Mouse (Mus musculus): Measurements from ENCODE around the gene Gtpbp1. TPM values are rescaled to one million over a fixed set of nuclear protein-coding genes. Genes with fewer than 3 reads are reported as not detected.
"Not testable (repeated sequence)": the region's sequence is repeated elsewhere in the genome, so short reads cannot be mapped to it uniquely, and the experiment has no call there.

The Gtpbp1 gene
- polyA plus RNA-seq, 1 experiment from 2014 or later: 38.7 TPM

- H3K36me3 ChIP-seq (ENCODE audit: control insufficient read depth, insufficient read depth, low read length): no peaks in the 10 kb centered on the region; the same call in 1 of the 2 replicates
- peak within 1 kb of the TSS; percentile 80 for H3K9ac ChIP-seq (ENCODE audit: low read length)
- no peaks in the 10 kb centered on the region for H3K9me3 ChIP-seq (ENCODE audit: control insufficient read depth, low read length)
- H3K27ac ChIP-seq (replicated peaks; ENCODE audit: low read depth, low read length): peak within 1 kb of the TSS; percentile 89
- under 1% methylated on average over 55 of the region's 55 CpGs for WGBS
- ATAC-seq (ENCODE audit: insufficient number of reproducible peaks, low FRiP score, low TSS enrichment, low read depth) (peak; percentile 83), DNase-seq (ENCODE audit: low spot score) (peak; percentile 98)
- peak within 1 kb of the TSS; percentile 82 for H3K4me3 ChIP-seq (ENCODE audit: low read depth, low read length)
- peak within 1 kb of the TSS; percentile 92 for H3K4me2 ChIP-seq (ENCODE audit: low read depth, severe bottlenecking)
- no peaks in the 10 kb centered on the region for H3K27me3 ChIP-seq (ENCODE audit: control insufficient read depth, insufficient read depth, low read length)
- H3K4me1 ChIP-seq (ENCODE audit: control insufficient read depth, insufficient read depth, low read length): 0 out of 2 replicates have a peak, but pooled peaks cover 5% of the 10 kb centered on the region
These were observed 31.9 kb upstream of the Gtpbp1 start, which contains the start of the genes Fam227a and Cby1 for GRCm38 (mm10) chr15:79658531-79659375. Gene Fam227a (minus strand): TSS chr15:79658956. Gene Cby1 (plus strand): TSS chr15:79659199.

GRCm38 (mm10) chr15:79661852-79662251 is 28.8 kb upstream of the Gtpbp1 start:
- Histone ChIP-seq H3K27me3 (ENCODE audit: control insufficient read depth, insufficient read depth, low read length) (no peaks in the 10 kb centered on the region), H3K9me3 (ENCODE audit: control insufficient read depth, low read length) (no peaks in the 10 kb centered on the region), H3K9ac (ENCODE audit: low read length) (no peak overlapping the region), H3K27ac (replicated peaks; ENCODE audit: low read depth, low read length) (no peak overlapping the region), H3K36me3 (ENCODE audit: control insufficient read depth, insufficient read depth, low read length) (peaks cover 3% of the 10 kb centered on the region), H3K4me1 (ENCODE audit: control insufficient read depth, insufficient read depth, low read length) (0 out of 2 replicates have a peak, but pooled peaks cover 5% of the 10 kb centered on the region), H3K4me2 (ENCODE audit: low read depth, severe bottlenecking) (no peak overlapping the region), H3K4me3 (ENCODE audit: low read depth, low read length) (no peak overlapping the region)
- DNase-seq (ENCODE audit: low spot score) (peak; percentile 62), ATAC-seq (ENCODE audit: insufficient number of reproducible peaks, low FRiP score, low TSS enrichment, low read depth) (no peak)
- 69% methylated on average over 4 of the region's 4 CpGs for WGBS

- Histone ChIP-seq H3K4me3 (ENCODE audit: low read depth, low read length) (no peak overlapping the region), H3K27ac (replicated peaks; ENCODE audit: low read depth, low read length) (no peak overlapping the region), H3K27me3 (ENCODE audit: control insufficient read depth, insufficient read depth, low read length) (no peaks in the 10 kb centered on the region), H3K9ac (ENCODE audit: low read length) (no peak overlapping the region), H3K4me2 (ENCODE audit: low read depth, severe bottlenecking) (no peak overlapping the region), H3K4me1 (ENCODE audit: control insufficient read depth, insufficient read depth, low read length) (0 out of 2 replicates have a peak, but pooled peaks cover 2% of the 10 kb centered on the region), H3K36me3 (ENCODE audit: control insufficient read depth, insufficient read depth, low read length) (peaks cover 3% of the 10 kb centered on the region), H3K9me3 (ENCODE audit: control insufficient read depth, low read length) (no peaks in the 10 kb centered on the region)
- 92% methylated on average over 8 of the region's 8 CpGs for WGBS
- ATAC-seq (ENCODE audit: insufficient number of reproducible peaks, low FRiP score, low TSS enrichment, low read depth): no peak
- no peak for DNase-seq (ENCODE audit: low spot score)
These were observed 26.0 kb upstream of the Gtpbp1 start for GRCm38 (mm10) chr15:79664666-79665065.

- Histone ChIP-seq H3K36me3 (ENCODE audit: control insufficient read depth, insufficient read depth, low read length) (peaks cover 7% of the 10 kb centered on the region), H3K9ac (ENCODE audit: low read length) (no peak overlapping the region), H3K27ac (replicated peaks; ENCODE audit: low read depth, low read length) (no peak overlapping the region), H3K4me1 (ENCODE audit: control insufficient read depth, insufficient read depth, low read length) (no peaks in the 10 kb centered on the region), H3K4me2 (ENCODE audit: low read depth, severe bottlenecking) (no peak overlapping the region), H3K27me3 (ENCODE audit: control insufficient read depth, insufficient read depth, low read length) (no peaks in the 10 kb centered on the region), H3K4me3 (ENCODE audit: low read depth, low read length) (no peak overlapping the region), H3K9me3 (ENCODE audit: control insufficient read depth, low read length) (no peaks in the 10 kb centered on the region)
- no peak for ATAC-seq (ENCODE audit: insufficient number of reproducible peaks, low FRiP score, low TSS enrichment, low read depth)
- 71% methylated on average over 10 of the region's 10 CpGs for WGBS
- no peak for DNase-seq (ENCODE audit: low spot score)
These were observed 21.4 kb upstream of the Gtpbp1 start for GRCm38 (mm10) chr15:79669195-79669594.

GRCm38 (mm10) chr15:79670249-79670971 is 20.2 kb upstream of the Gtpbp1 start, which contains the start of gene Tomm22:
Gene Tomm22 (plus strand): TSS chr15:79670861.
- no peaks in the 10 kb centered on the region for H3K9me3 ChIP-seq (ENCODE audit: control insufficient read depth, low read length)
- H3K4me1 ChIP-seq (ENCODE audit: control insufficient read depth, insufficient read depth, low read length): no peaks in the 10 kb centered on the region
- peak within 1 kb of the TSS; percentile 85 for H3K9ac ChIP-seq (ENCODE audit: low read length)
- 19% methylated on average over 32 of the region's 33 CpGs for WGBS
- peak within 1 kb of the TSS; percentile 61 for H3K4me2 ChIP-seq (ENCODE audit: low read depth, severe bottlenecking)
- H3K4me3 ChIP-seq (ENCODE audit: low read depth, low read length): peak within 1 kb of the TSS; percentile 95
- H3K27ac ChIP-seq (replicated peaks; ENCODE audit: low read depth, low read length): no peak within 1 kb of the TSS
- DNase-seq (ENCODE audit: low spot score): peak; percentile 93
- peak; percentile 93 for ATAC-seq (ENCODE audit: insufficient number of reproducible peaks, low FRiP score, low TSS enrichment, low read depth)
- H3K36me3 ChIP-seq (ENCODE audit: control insufficient read depth, insufficient read depth, low read length): peaks cover 13% of the 10 kb centered on the region
- no peaks in the 10 kb centered on the region for H3K27me3 ChIP-seq (ENCODE audit: control insufficient read depth, insufficient read depth, low read length)

DNA sequence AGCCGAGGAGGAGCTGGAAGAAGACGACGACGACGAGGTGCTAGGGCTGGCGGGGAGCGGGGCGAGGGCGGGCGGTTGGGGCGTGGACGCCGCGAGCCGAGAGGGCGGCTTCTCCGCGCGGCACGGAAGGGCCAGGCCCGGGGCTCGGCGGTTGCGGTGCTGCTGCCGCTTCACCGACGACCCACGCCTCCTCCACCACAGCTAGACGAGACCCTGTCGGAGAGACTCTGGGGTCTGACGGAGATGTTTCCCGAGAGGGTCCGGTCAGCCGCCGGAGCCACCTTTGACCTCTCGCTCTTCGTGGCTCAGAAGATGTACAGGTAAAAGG is 19.7 kb upstream of the Gtpbp1 start:
- WGBS: under 1% methylated on average over 37 of the region's 37 CpGs
- Histone ChIP-seq H3K4me3 (ENCODE audit: low read depth, low read length) (peak overlapping the region; percentile 95), H3K27ac (replicated peaks; ENCODE audit: low read depth, low read length) (no peak overlapping the region), H3K9me3 (ENCODE audit: control insufficient read depth, low read length) (no peaks in the 10 kb centered on the region), H3K4me1 (ENCODE audit: control insufficient read depth, insufficient read depth, low read length) (no peaks in the 10 kb centered on the region), H3K9ac (ENCODE audit: low read length) (peak overlapping the region; percentile 85), H3K4me2 (ENCODE audit: low read depth, severe bottlenecking) (peak overlapping the region; percentile 61), H3K36me3 (ENCODE audit: control insufficient read depth, insufficient read depth, low read length) (peaks cover 12% of the 10 kb centered on the region), H3K27me3 (ENCODE audit: control insufficient read depth, insufficient read depth, low read length) (no peaks in the 10 kb centered on the region)
- ATAC-seq (ENCODE audit: insufficient number of reproducible peaks, low FRiP score, low TSS enrichment, low read depth) (0 out of 2 replicates have a peak, but pooled peaks have one; percentile 28), DNase-seq (ENCODE audit: low spot score) (no peak)

- DNase-seq (ENCODE audit: low spot score); H3K9me3 ChIP-seq (ENCODE audit: control insufficient read depth, low read length); ATAC-seq (ENCODE audit: insufficient number of reproducible peaks, low FRiP score, low TSS enrichment, low read depth); H3K27me3 ChIP-seq (ENCODE audit: control insufficient read depth, insufficient read depth, low read length); H3K9ac ChIP-seq (ENCODE audit: low read length); H3K4me1 ChIP-seq (ENCODE audit: control insufficient read depth, insufficient read depth, low read length); H3K27ac ChIP-seq (replicated peaks; ENCODE audit: low read depth, low read length): not testable (repeated sequence)
- H3K4me3 ChIP-seq (ENCODE audit: low read depth, low read length): peak overlapping the region; percentile 95
- peaks cover 12% of the 10 kb centered on the region for H3K36me3 ChIP-seq (ENCODE audit: control insufficient read depth, insufficient read depth, low read length)
- WGBS: 89% methylated on average over 11 of the region's 11 CpGs
- H3K4me2 ChIP-seq (ENCODE audit: low read depth, severe bottlenecking): peak overlapping the region; percentile 61
These were observed 18.8 kb upstream of the Gtpbp1 start for GRCm38 (mm10) chr15:79671828-79672348.

- Histone ChIP-seq H3K27me3 (ENCODE audit: control insufficient read depth, insufficient read depth, low read length) (no peaks in the 10 kb centered on the region), H3K4me2 (ENCODE audit: low read depth, severe bottlenecking) (no peak overlapping the region), H3K9ac (ENCODE audit: low read length) (no peak overlapping the region), H3K4me3 (ENCODE audit: low read depth, low read length) (no peak overlapping the region), H3K9me3 (ENCODE audit: control insufficient read depth, low read length) (no peaks in the 10 kb centered on the region), H3K27ac (replicated peaks; ENCODE audit: low read depth, low read length) (no peak overlapping the region), H3K4me1 (ENCODE audit: control insufficient read depth, insufficient read depth, low read length) (no peaks in the 10 kb centered on the region), H3K36me3 (ENCODE audit: control insufficient read depth, insufficient read depth, low read length) (peaks cover 12% of the 10 kb centered on the region)
- DNase-seq (ENCODE audit: low spot score) (no peak), ATAC-seq (ENCODE audit: insufficient number of reproducible peaks, low FRiP score, low TSS enrichment, low read depth) (no peak)
- WGBS: 88% methylated on average over 2 of the region's 2 CpGs
These were observed 12.7 kb upstream of the Gtpbp1 start for GRCm38 (mm10) chr15:79677936-79678335.
